Mouse (Mus musculus): ENCODE measurements around the gene Ccdc51. TPM values are rescaled to one million over a fixed set of nuclear protein-coding genes. Genes with fewer than 3 reads are reported as not detected.
A peak's percentile ranks its signal among the peaks of the same experiment; 100 is the strongest.

Ccdc51 gene
- polyA plus RNA-seq, 1 experiment from 2014 or later, result 10.6 TPM

DNA sequence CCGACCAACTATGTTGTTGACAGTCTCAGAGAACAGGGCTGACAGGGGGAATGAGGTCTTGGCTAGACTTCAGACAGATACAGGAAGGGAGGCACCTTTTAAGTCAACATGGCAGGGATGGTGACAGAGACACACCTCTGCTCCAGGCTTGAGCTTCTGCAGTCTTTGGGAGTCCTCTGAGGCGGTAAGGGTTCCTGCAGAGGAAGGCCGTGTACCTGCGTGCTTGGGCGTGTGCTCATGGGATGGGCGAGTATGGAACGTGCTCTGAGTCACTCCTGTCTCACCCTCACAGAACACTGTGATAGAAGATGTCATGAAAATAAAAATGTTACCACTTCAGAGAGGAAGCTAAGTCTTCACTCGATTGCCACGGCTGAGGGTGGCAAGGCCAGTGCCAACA lies 37.3 kb downstream of the Ccdc51 start:
- TF ChIP-seq CTCF (IDR thresholded peaks at IDR 0.05; ENCODE audit: low read depth), result no peak
- H3K36me3 ChIP-seq (ENCODE audit: insufficient read depth), result peaks cover 53% of the 10 kb centered on the region

DNA sequence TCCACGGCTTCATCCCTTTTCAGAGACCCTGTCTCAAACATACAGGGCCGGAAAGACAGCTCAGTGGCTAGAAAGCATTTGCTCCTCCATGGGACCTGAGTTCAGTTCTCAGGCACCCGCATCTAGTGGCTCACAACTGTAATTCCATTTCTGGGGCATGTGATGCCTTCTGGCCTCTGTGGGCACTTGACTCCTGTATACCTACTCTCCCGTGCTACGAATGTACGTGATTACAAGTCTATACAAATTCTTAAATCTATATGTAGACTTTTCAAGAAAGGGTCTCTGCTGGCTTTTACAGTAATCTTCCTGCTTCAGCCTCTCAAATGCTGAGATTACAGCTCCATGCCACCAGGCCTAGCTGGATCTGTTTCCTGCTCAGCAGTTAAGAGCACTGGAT lies 38.7 kb downstream of the Ccdc51 start:
- DNase-seq, result no peak

More for the DNA sequence above, 37.3 kb downstream of the Ccdc51 start:
- H3K27ac ChIP-seq (ENCODE audit: low read depth), result no peak overlapping the region
- no peaks in the 10 kb centered on the region for H3K9me3 ChIP-seq (ENCODE audit: low read depth, low read length)
- ATAC-seq (ENCODE audit: insufficient read depth) (no peak), DNase-seq (no peak)
- no peak overlapping the region for H3K9ac ChIP-seq
- WGBS, result 87% methylated on average over 9 of the region's 9 CpGs
- no peaks in the 10 kb centered on the region for H3K4me1 ChIP-seq (ENCODE audit: insufficient read depth)
- no peak overlapping the region for H3K4me3 ChIP-seq (ENCODE audit: low read depth, low read length)
- H3K4me2 ChIP-seq, result no peak overlapping the region
- no peaks in the 10 kb centered on the region for H3K27me3 ChIP-seq (ENCODE audit: insufficient read depth, low read length)

DNA sequence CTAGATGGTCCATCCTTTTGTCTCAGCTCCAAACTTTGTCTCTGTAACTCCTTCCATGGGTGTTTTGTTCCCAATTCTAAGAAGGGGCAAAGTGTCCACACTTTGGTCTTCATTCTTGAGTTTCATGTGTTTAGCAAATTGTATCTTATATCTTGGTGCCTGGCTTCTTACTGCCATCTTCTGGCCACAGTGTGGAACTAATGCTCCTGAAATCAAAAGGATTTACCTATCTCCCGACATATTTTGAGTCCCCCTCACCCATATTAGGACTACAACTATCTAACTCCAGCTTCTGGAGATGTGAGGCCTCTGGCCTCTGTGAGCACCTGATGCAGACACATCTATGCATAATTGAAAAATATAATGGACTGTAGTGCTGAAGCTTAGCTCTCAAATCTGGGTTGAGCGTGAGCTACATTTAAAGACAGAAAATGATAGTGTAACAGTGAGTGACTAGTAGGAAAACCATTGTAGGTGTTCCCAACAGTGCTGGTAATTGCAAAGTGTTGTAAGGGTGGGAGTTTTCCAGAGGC lies 40.3 kb downstream of the Ccdc51 start:
- no peak overlapping the region for H3K4me2 ChIP-seq
- no peaks in the 10 kb centered on the region for H3K9me3 ChIP-seq (ENCODE audit: low read depth, low read length)
- H3K4me1 ChIP-seq (ENCODE audit: insufficient read depth), result no peaks in the 10 kb centered on the region
- no peak overlapping the region for H3K27ac ChIP-seq (ENCODE audit: low read depth)
- H3K4me3 ChIP-seq (ENCODE audit: low read depth, low read length), result no peak overlapping the region
- no peak overlapping the region for H3K9ac ChIP-seq
- DNase-seq (peak; percentile 77), ATAC-seq (ENCODE audit: insufficient read depth) (no peak)
- peaks cover 23% of the 10 kb centered on the region for H3K36me3 ChIP-seq (ENCODE audit: insufficient read depth)
- 42% methylated on average over 2 of the region's 2 CpGs for WGBS
- H3K27me3 ChIP-seq (ENCODE audit: insufficient read depth, low read length), result no peaks in the 10 kb centered on the region
- TF ChIP-seq CTCF (IDR thresholded peaks at IDR 0.05; ENCODE audit: low read depth), result peak; percentile 71

More for the DNA sequence above, 38.7 kb downstream of the Ccdc51 start:
- no peak for ATAC-seq (ENCODE audit: insufficient read depth)
- H3K9me3 ChIP-seq (ENCODE audit: low read depth, low read length), result no peaks in the 10 kb centered on the region
- no peak overlapping the region for H3K27ac ChIP-seq (ENCODE audit: low read depth)
- TF ChIP-seq CTCF (IDR thresholded peaks at IDR 0.05; ENCODE audit: low read depth), result no peak
- no peaks in the 10 kb centered on the region for H3K4me1 ChIP-seq (ENCODE audit: insufficient read depth)
- no peak overlapping the region for H3K4me2 ChIP-seq
- H3K27me3 ChIP-seq (ENCODE audit: insufficient read depth, low read length), result no peaks in the 10 kb centered on the region
- H3K36me3 ChIP-seq (ENCODE audit: insufficient read depth), result peaks cover 39% of the 10 kb centered on the region
- no peak overlapping the region for H3K4me3 ChIP-seq (ENCODE audit: low read depth, low read length)
- WGBS, result 85% methylated on average over 6 of the region's 6 CpGs
- no peak overlapping the region for H3K9ac ChIP-seq

DNA sequence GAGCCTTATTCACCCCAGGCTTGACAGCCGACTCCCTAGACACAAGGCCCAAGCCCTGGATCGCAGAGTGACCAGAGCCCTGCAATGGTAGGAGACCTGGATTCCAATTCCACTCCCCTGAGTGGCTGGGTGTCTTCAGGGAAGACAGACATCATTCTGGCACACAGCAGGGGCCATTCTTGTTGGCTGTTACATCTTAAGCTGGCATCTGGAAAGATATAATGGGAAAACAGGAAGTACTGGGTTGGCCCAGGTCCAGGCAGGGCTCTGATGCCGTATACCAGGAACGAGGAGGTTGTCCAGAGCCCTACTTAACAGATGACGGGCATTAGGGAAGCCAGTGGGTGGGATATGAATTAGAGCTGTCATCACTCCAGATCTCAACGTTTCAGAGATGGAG lies 41.0 kb downstream of the Ccdc51 start:
- 0 out of 2 replicates have a peak, but pooled peaks have one; percentile 26 for ATAC-seq (ENCODE audit: insufficient read depth)
- Histone ChIP-seq H3K9me3 (ENCODE audit: low read depth, low read length) (no peaks in the 10 kb centered on the region), H3K27me3 (ENCODE audit: insufficient read depth, low read length) (no peaks in the 10 kb centered on the region), H3K4me3 (ENCODE audit: low read depth, low read length) (no peak overlapping the region), H3K4me2 (no peak overlapping the region), H3K4me1 (ENCODE audit: insufficient read depth) (no peaks in the 10 kb centered on the region), H3K27ac (ENCODE audit: low read depth) (no peak overlapping the region), H3K9ac (no peak overlapping the region), H3K36me3 (ENCODE audit: insufficient read depth) (peaks cover 16% of the 10 kb centered on the region)
- no peak for TF ChIP-seq CTCF (IDR thresholded peaks at IDR 0.05; ENCODE audit: low read depth)
- 45% methylated on average over 6 of the region's 6 CpGs for WGBS
- no peak for DNase-seq

DNA sequence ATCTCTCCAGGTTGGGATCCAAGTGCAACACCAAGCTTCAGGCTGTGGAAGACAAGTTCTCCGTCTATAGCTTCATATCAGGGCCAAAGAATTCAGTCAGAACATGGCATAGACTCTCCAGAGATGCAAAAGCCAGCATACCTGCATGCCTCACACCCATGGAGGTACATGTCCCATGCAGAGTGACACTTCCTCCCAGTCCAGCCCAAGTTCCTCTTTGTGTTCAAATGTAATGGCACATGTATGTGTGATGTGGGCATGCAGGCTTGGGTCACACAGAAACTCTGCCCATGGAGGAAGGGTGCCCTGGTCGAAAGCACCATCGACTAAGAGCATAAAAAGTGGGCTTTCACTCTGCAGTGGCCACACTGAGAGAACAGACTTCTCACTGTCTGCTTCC lies 41.9 kb downstream of the Ccdc51 start:
- DNase-seq (no peak), ATAC-seq (ENCODE audit: insufficient read depth) (no peak)
- H3K4me3 ChIP-seq (ENCODE audit: low read depth, low read length), result no peak overlapping the region
- peaks cover 7% of the 10 kb centered on the region for H3K36me3 ChIP-seq (ENCODE audit: insufficient read depth)
- no peaks in the 10 kb centered on the region for H3K4me1 ChIP-seq (ENCODE audit: insufficient read depth)
- no peak overlapping the region for H3K4me2 ChIP-seq
- H3K9ac ChIP-seq, result no peak overlapping the region
- H3K27ac ChIP-seq (ENCODE audit: low read depth), result no peak overlapping the region
- H3K27me3 ChIP-seq (ENCODE audit: insufficient read depth, low read length), result no peaks in the 10 kb centered on the region
- H3K9me3 ChIP-seq (ENCODE audit: low read depth, low read length), result no peaks in the 10 kb centered on the region
- TF ChIP-seq CTCF (IDR thresholded peaks at IDR 0.05; ENCODE audit: low read depth), result no peak
- WGBS, result 85% methylated on average over 3 of the region's 3 CpGs

DNA sequence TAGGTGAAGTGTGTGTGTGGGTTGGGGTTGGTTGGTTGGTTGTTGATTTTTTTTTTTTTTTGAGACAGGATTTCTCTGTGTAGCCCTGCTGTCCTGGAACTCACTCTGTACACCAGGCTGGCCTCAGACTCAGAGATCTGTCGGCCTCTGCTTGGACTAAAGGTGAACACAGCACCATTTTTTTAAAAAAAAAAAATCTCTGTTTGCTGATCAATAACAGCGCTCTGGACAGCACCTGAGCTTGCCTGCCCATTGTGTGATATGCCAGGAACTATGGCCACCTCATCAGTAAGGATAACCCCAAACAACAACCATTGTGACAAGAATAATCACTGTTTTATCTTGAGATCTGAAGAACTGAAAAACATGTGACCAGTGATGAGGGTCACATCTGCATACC lies 42.8 kb downstream of the Ccdc51 start:
- no peak for ATAC-seq (ENCODE audit: insufficient read depth)
- 69% methylated on average over 2 of the region's 2 CpGs for WGBS

DNA sequence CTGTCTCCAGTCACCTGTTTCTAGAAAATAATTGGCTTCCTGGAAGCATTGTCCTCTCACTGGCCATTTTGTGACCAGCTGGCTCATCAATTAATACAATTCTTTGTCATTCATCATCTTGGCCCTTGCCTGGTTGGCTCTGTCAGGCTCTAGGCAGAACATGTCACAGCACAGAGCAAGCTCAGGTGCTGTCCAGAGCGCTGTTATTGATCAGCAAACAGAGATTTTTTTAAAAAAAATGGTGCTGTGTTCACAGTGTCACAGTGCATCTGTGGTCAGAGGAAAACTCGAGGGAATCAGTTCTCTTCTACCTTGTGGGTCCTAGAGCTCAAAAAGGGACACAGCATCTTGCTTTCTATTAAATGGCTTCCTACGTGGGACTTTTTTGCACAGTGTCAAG lies 43.2 kb downstream of the Ccdc51 start:
- H3K36me3 ChIP-seq (ENCODE audit: insufficient read depth), result 0 out of 2 replicates have a peak, but pooled peaks cover 3% of the 10 kb centered on the region
- H3K4me1 ChIP-seq (ENCODE audit: insufficient read depth), result no peaks in the 10 kb centered on the region
- H3K27me3 ChIP-seq (ENCODE audit: insufficient read depth, low read length), result no peaks in the 10 kb centered on the region
- no peak for TF ChIP-seq CTCF (IDR thresholded peaks at IDR 0.05; ENCODE audit: low read depth)
- no peak for ATAC-seq (ENCODE audit: insufficient read depth)
- 62% methylated on average over 3 of the region's 3 CpGs for WGBS
- H3K27ac ChIP-seq (ENCODE audit: low read depth), result no peak overlapping the region
- no peaks in the 10 kb centered on the region for H3K9me3 ChIP-seq (ENCODE audit: low read depth, low read length)
- H3K9ac ChIP-seq, result no peak overlapping the region
- H3K4me2 ChIP-seq, result no peak overlapping the region
- H3K4me3 ChIP-seq (ENCODE audit: low read depth, low read length), result no peak overlapping the region
- no peak for DNase-seq

More for the DNA sequence above, 42.8 kb downstream of the Ccdc51 start:
- Histone ChIP-seq H3K27me3 (ENCODE audit: insufficient read depth, low read length) (no peaks in the 10 kb centered on the region), H3K4me2 (no peak overlapping the region), H3K36me3 (ENCODE audit: insufficient read depth) (0 out of 2 replicates have a peak, but pooled peaks cover 3% of the 10 kb centered on the region), H3K4me1 (ENCODE audit: insufficient read depth) (no peaks in the 10 kb centered on the region), H3K4me3 (ENCODE audit: low read depth, low read length) (no peak overlapping the region), H3K9me3 (ENCODE audit: low read depth, low read length) (no peaks in the 10 kb centered on the region), H3K9ac (no peak overlapping the region), H3K27ac (ENCODE audit: low read depth) (no peak overlapping the region)
- no peak for TF ChIP-seq CTCF (IDR thresholded peaks at IDR 0.05; ENCODE audit: low read depth)
- no peak for DNase-seq
